ENCODE assay signal across 8 mouse cellular contexts in genomic region chr4:28812691-28813289, GRCm38 (mm10). TPM values are rescaled to one million over a fixed set of nuclear protein-coding genes. Genes with fewer than 3 reads are reported as not detected.
DNase-seq lines count a peak whose midpoint lies in the region; ATAC-seq lines count a peak whose summit lies in the region.

Gene Epha7 (plus strand): TSS chr4:28813131.

- H3K4me2 ChIP-seq in intestine, embryonic 16.5 days (ENCODE audit: low read depth, low read length): peak within 1 kb of the TSS; percentile 89

- DNase-seq in adrenal gland, postnatal 25 days: peak; percentile 97
- DNase-seq in embryonic facial prominence, embryonic 10.5 days (ENCODE audit: low spot score): peak; percentile 99
- DNase-seq in gastrocnemius, postnatal 4 days (ENCODE audit: low spot score in 2 of 2): peak; percentile 96 to 98
- peak; percentile 94 to 98 for DNase-seq in left cerebral cortex, postnatal 25 days (ENCODE audit: low spot score in 2 of 2)
- DNase-seq in mesoderm, embryonic 11.5 days (ENCODE audit: low read depth, low spot score): peak; percentile 98
- peak; percentile 94 to 96 for DNase-seq in right cerebral cortex, postnatal 36 days (ENCODE audit: low spot score in 2 of 2)
- DNase-seq in urinary bladder, postnatal 4 days (ENCODE audit: low spot score in 2 of 2): peak; percentile 97

- WGBS in embryonic facial prominence, embryonic 10.5 days: under 1% methylated on average over 48 of the region's 48 CpGs
- under 1% methylated on average over 48 of the region's 48 CpGs for WGBS in intestine, embryonic 16.5 days

- intact Hi-C loops in left cerebral cortex, postnatal 25 days (cut with DNase I): loop anchor here (5.0 to 10.0 kb wide), 3 partner anchors 508 to 1880 kb away; no protein-coding TSS in a partner anchor

- H3K27me3 ChIP-seq in embryonic facial prominence, embryonic 10.5 days (replicated peaks; ENCODE audit: low read depth, poor library complexity, severe bottlenecking): no peaks in the 10 kb centered on the region
- H3K27me3 ChIP-seq in intestine, embryonic 16.5 days (replicated peaks; ENCODE audit: control insufficient read depth, insufficient read depth, low read length): no peaks in the 10 kb centered on the region

- H3K27ac ChIP-seq in embryonic facial prominence, embryonic 10.5 days (replicated peaks): peak within 1 kb of the TSS; percentile 97
- H3K27ac ChIP-seq in intestine, embryonic 16.5 days (ENCODE audit: low read length): peak within 1 kb of the TSS; percentile 83

- H3K4me3 ChIP-seq in embryonic facial prominence, embryonic 10.5 days: peak within 1 kb of the TSS; percentile 89
- peak within 1 kb of the TSS; percentile 86 for H3K4me3 ChIP-seq in intestine, embryonic 16.5 days (ENCODE audit: low read length)

- peak within 1 kb of the TSS; percentile 84 for H3K9ac ChIP-seq in intestine, embryonic 16.5 days (ENCODE audit: low read depth, low read length)

- peak; percentile 98 for ATAC-seq in intestine, embryonic 16.5 days

- H3K36me3 ChIP-seq in embryonic facial prominence, embryonic 10.5 days (replicated peaks): no peaks in the 10 kb centered on the region
- no peaks in the 10 kb centered on the region for H3K36me3 ChIP-seq in intestine, embryonic 16.5 days (ENCODE audit: control insufficient read depth, insufficient read depth, low read length)

- H3K4me1 ChIP-seq in embryonic facial prominence, embryonic 10.5 days: peaks cover 21% of the 10 kb centered on the region
- H3K4me1 ChIP-seq in intestine, embryonic 16.5 days (ENCODE audit: control insufficient read depth, insufficient read depth, low read length): no peaks in the 10 kb centered on the region

- H3K9me3 ChIP-seq in embryonic facial prominence, embryonic 10.5 days: no peaks in the 10 kb centered on the region
- H3K9me3 ChIP-seq in intestine, embryonic 16.5 days (ENCODE audit: control insufficient read depth, low read length): no peaks in the 10 kb centered on the region

RNA-seq across cellular contexts. Expression of gene Epha7, which starts in this region (rescaled TPM):
- 2.0 and 3.4 TPM in 2 replicates for total RNA-seq in adrenal gland, postnatal 25 days (2021)
- polyA plus RNA-seq in embryonic facial prominence, embryonic 10.5 days (2016; fragmentation: Nextera tagmentation; extraction: Ambion mirVana): 41.7 and 46.6 TPM in 2 replicates
- 1 to 10 TPM; 7.0 to 8.6 TPM for total RNA-seq in gastrocnemius, postnatal 4 days (2021)
- polyA plus RNA-seq in intestine, embryonic 16.5 days (2015; fragmentation: Nextera tagmentation; extraction: Ambion mirVana): 12.5 and 16.3 TPM in 2 replicates
- total RNA-seq in left cerebral cortex, postnatal 25 days (2021): 10 to 100 TPM; 79.3 to 81.7 TPM

Comparison
In these comparisons a context has a peak if more than half of its experiments do, and no peak if none do; other contexts are left out.
1. Peak in every context shown above with its lines: DNase-seq, ATAC-seq, H3K4me3 ChIP-seq and H3K27ac ChIP-seq.
2. RNA of gene Epha7 (total RNA-seq): 79.3 to 81.7 TPM in left cerebral cortex, postnatal 25 days; 7.0 to 8.6 TPM in gastrocnemius, postnatal 4 days and 2.0 to 3.4 TPM in adrenal gland, postnatal 25 days; every median in the first group is over 4 times any median in the second.